16 mouse cellular contexts compared by ENCODE assay signal in genomic region chr13:20138466-20138865, GRCm38 (mm10). TPM values are rescaled to one million over a fixed set of nuclear protein-coding genes. Genes with fewer than 3 reads are reported as not detected.
A peak's percentile ranks its signal among the peaks of the same experiment; 100 is the strongest.
DNase-seq lines count a peak whose midpoint lies in the region; ATAC-seq and TF ChIP-seq lines count a peak whose summit lies in the region.
"Had no signal": no experiment of that assay in that cellular context is flagged by ENCODE, and none has a peak within 500 bp of the region (broad histone marks: within the 10 kb centered on the region; RNA-seq: fewer than 3 reads in every experiment).

No protein-coding gene starts in this region.

- no peak for ATAC-seq in kidney, embryonic 15.5 days (replicated peaks; ENCODE audit: low FRiP score)
- no peak for ATAC-seq in lung, postnatal 0 days
- ATAC-seq in megakaryocyte progenitor cell, adult 5-6 weeks (replicated peaks; ENCODE audit: poor library complexity) = peak; percentile 79
- ATAC-seq: intestine, embryonic 16.5 days had no signal

- 27% methylated on average over 3 of the region's 3 CpGs for WGBS in kidney, embryonic 15.5 days
- 29% methylated on average over 3 of the region's 3 CpGs for WGBS in lung, postnatal 0 days

- no peak for TF ChIP-seq CTCF in lung, postnatal 0 days (IDR thresholded peaks at IDR 0.05)

- TF ChIP-seq EP300 in lung, postnatal 0 days (IDR thresholded peaks at IDR 0.05) = no peak; the same call in 1 of the 2 replicates

- no peak overlapping the region for H3K4me3 ChIP-seq in kidney, embryonic 15.5 days (replicated peaks)
- no peak overlapping the region for H3K4me3 ChIP-seq in lung, postnatal 0 days (ENCODE audit: low read depth, low read length)
- H3K4me3 ChIP-seq: embryonic facial prominence, embryonic 12.5 days; forebrain, embryonic 10.5 days; heart, embryonic 13.5 days; megakaryocyte, embryonic 14.5 days; neural tube, embryonic 13.5 days had no signal

- H3K9me3 ChIP-seq in kidney, embryonic 15.5 days (replicated peaks) = no peaks in the 10 kb centered on the region
- H3K9me3 ChIP-seq in lung, postnatal 0 days (ENCODE audit: low read length) = no peaks in the 10 kb centered on the region
- H3K9me3 ChIP-seq: embryonic facial prominence, embryonic 12.5 days; forebrain, embryonic 10.5 days; heart, embryonic 13.5 days; neural tube, embryonic 13.5 days had no signal

- no peaks in the 10 kb centered on the region for H3K36me3 ChIP-seq in kidney, embryonic 15.5 days
- no peaks in the 10 kb centered on the region for H3K36me3 ChIP-seq in lung, postnatal 0 days (ENCODE audit: insufficient read depth, low read length)
- H3K36me3 ChIP-seq: embryonic facial prominence, embryonic 12.5 days; forebrain, embryonic 10.5 days; heart, embryonic 13.5 days; neural tube, embryonic 13.5 days had no signal

- H3K4me2 ChIP-seq in kidney, embryonic 15.5 days = no peak overlapping the region
- H3K4me2 ChIP-seq in lung, postnatal 0 days (replicated peaks; ENCODE audit: low read depth, low read length) = no peak overlapping the region
- H3K4me2 ChIP-seq: embryonic facial prominence, embryonic 12.5 days; heart, embryonic 13.5 days; neural tube, embryonic 13.5 days had no signal

- no peak overlapping the region for H3K9ac ChIP-seq in kidney, embryonic 15.5 days
- H3K9ac ChIP-seq in lung, postnatal 0 days (replicated peaks; ENCODE audit: low read depth) = no peak overlapping the region
- H3K9ac ChIP-seq: embryonic facial prominence, embryonic 12.5 days; heart, embryonic 13.5 days; neural tube, embryonic 13.5 days had no signal

- DNase-seq in kidney, postnatal 14 days = no peak
- DNase-seq in lung, postnatal 0 days (ENCODE audit: low spot score) = no peak
- DNase-seq in lung, adult 18-20 months = no peak
- peak; percentile 75 for DNase-seq in liver
- no peak for DNase-seq in spleen, adult 18-20 months
- DNase-seq in cerebellum, postnatal 36 days = no peak
- DNase-seq: cerebellum, postnatal 14 days; thymus, adult 18-20 months had no signal

- H3K4me1 ChIP-seq in kidney, embryonic 15.5 days = peaks cover 37% of the 10 kb centered on the region
- H3K4me1 ChIP-seq in lung, postnatal 0 days (ENCODE audit: insufficient read depth, low read depth, low read length) = peaks cover 24% of the 10 kb centered on the region

- peak overlapping the region; percentile 37; the same call in 1 of the 2 replicates for H3K27ac ChIP-seq in kidney, embryonic 15.5 days
- H3K27ac ChIP-seq in lung, postnatal 0 days (ENCODE audit: low read length) = peak overlapping the region; percentile 9; the same call in 1 of the 2 replicates
- H3K27ac ChIP-seq: embryonic facial prominence, embryonic 12.5 days; neural tube, embryonic 13.5 days had no signal

- no peaks in the 10 kb centered on the region for H3K27me3 ChIP-seq in kidney, embryonic 15.5 days
- no peaks in the 10 kb centered on the region for H3K27me3 ChIP-seq in lung, postnatal 0 days (replicated peaks; ENCODE audit: insufficient read depth, low read length)
- H3K27me3 ChIP-seq: embryonic facial prominence, embryonic 12.5 days; heart, embryonic 13.5 days had no signal

RNA-seq across cellular contexts. Expression of gene Elmo1, which starts 48.1 kb away (rescaled TPM):
- polyA plus RNA-seq in kidney, embryonic 15.5 days (2015; fragmentation: Nextera tagmentation; extraction: Ambion mirVana) = 16.1 and 16.9 TPM in 2 replicates
- 20.8 and 21.9 TPM in 2 replicates for polyA plus RNA-seq in lung, postnatal 0 days (2015; fragmentation: Nextera tagmentation; extraction: Ambion mirVana)
- 97.9 and 103 TPM in 2 replicates for total RNA-seq in megakaryocyte progenitor cell, adult 5-6 weeks (2015)
- 42.0 and 61.9 TPM in 2 replicates for total RNA-seq in megakaryocyte progenitor cell, adult 5-6 weeks (2017)
